Mouse (Mus musculus) activated CD4-positive, CD25-positive, alpha-beta regulatory T cell, adult 4 months (primary cell): ENCODE measurements around the gene Gars. TPM values are rescaled to one million over a fixed set of nuclear protein-coding genes. Genes with fewer than 3 reads are reported as not detected.

Experiments
- ATAC-seq: one replicate; pipeline ENCODE4 v1.8.0; 2017
- polyA plus RNA-seq, 2 experiments: library from polyadenylated mRNA; unstranded; fragments of 100-300 nt; shearing (Covaris generic); gene quantifications; one replicate each; pipeline ENCODE4 v1.2.1; 2017

The Gars gene
- polyA plus RNA-seq, 2 experiments from 2014 or later = 30.6 to 36.7 TPM

DNA sequence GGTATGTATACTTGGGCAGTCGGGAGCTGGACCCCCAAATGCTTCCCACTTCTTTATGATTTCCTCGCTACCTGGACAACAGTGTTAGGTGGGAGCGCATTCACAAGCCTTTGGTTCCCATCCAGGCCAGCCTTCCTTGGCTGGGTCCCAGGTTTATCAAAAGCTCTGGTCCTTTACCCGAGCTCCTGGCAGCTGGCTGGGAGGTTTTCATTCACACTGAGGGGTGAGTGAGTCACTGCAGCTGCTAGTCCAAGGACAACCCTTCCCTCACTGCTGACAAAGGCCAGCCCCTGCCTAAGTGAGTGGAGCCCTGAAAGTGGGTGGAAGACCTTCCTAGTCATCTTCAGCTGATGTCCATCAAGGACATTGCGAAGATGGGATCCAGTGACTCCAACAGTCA is 60.2 kb downstream of the Gars start:
- ATAC-seq = no peak

DNA sequence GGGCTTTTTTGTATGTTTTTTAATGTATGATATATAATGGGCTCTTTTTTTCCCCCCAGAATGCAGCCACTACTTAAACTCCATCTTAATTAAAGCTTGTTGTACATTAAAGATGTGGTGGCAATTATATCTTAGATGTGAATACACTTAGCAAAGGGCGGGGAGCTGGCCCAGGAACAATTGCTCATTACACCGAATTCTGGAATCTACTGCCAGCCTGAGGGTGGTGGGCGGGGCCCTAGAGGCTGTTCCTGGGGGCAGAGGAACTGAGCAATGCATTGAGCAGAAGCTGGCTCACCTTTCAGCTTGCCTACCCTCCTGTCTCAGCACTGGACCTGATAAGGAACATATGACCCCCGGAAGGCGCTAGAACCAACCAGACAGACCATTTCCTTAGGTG is 60.8 kb downstream of the Gars start:
- no peak for ATAC-seq

DNA sequence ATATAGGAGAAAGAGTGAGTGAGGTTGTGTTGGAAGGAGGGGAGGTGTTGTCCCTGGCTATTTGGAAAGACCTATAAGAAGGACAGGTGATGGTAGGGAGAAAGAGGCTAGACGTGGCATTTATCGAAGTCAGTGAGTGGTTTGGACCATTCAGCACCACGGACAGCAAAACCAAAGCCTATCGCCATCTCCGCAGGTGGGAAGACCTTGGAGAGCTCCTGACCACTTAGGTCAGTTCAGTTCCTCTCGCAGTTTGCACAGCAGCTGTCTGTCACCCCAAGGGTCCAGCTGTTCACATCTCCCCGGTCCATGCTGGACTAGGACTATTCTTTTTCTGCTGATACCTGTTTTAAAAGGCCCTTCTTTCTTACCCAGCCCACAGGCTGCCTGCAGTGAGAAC is 70.6 kb downstream of the Gars start:
- ATAC-seq = no peak

DNA sequence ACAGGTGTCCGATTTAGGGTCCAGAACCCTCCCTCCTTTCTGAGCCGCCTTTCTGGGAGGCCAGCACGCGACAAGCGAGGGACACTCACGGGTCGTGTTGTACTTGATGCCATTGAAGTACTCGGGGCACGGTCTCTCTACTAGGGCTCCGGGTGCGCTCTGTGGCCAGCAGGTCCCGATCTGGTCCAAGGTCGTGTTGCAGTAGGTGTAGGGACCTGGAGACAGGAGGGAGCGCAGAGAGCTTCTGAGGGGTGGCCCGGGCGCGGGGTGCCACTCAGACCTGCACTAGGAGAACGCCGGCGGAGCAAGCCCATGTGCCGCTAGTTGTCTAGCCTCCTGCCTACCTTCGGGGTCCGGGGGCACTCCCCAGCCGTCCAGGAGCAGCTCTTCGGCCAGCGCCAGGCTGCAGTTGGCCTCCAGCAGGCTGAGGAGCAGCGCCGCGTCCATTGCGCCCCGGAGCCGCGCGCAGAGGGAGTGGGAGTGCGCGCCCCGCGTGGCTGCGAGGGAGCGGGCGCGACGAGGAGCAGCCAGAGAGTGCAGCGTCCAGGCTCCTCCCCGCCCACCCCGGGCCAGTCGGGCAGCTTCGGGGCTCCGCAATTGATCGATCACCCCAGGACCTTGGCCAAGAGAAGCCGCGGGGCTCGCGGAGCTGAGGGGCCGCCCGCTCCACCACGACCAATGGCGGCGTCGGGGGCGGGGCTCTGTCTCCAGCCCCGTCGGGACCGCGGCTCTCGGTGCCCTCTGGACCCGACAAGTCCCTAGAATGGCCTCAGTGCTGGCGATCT is 79.7 kb downstream of the Gars start:
- ATAC-seq = no peak

DNA sequence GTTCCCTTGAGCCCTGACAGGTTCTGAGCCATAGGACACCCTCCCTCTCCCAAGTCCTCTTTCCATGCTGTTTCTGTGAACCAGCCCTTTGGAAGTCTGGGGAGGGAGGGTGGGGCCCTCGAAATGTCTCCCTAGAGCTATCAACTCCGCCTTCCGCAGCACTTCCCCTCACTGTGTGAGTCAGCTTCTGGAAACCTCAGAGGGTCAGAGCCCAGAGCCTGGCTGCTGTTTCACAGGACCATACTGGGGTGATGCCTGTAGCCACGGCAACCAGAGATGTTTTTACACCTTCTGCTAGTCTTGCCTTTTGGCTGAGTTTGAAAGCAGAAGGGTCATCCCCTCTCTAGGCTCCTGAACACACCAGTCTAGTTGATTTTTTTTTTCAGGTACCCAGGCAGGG is 85.2 kb downstream of the Gars start:
- ATAC-seq = no peak

DNA sequence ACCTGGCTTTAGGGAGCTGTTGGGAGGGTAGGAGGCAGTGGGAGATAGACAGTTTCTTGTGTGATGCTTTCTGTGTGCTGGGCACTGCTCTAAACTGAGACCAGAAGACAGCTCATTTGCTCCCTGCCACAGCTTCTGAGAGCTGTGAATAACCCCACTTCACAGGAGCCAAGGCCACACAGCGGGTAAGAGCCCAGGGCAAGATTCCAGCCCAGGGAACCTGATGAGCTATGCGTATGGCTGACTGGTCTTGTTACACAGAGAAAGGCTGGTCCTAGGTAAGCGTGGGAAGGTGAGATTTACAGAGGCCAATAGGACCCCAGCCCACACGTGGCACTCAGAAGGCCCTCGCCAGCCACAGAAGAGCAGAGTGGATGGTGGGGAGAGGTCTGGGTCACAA is 88.8 kb downstream of the Gars start:
- no peak for ATAC-seq

DNA sequence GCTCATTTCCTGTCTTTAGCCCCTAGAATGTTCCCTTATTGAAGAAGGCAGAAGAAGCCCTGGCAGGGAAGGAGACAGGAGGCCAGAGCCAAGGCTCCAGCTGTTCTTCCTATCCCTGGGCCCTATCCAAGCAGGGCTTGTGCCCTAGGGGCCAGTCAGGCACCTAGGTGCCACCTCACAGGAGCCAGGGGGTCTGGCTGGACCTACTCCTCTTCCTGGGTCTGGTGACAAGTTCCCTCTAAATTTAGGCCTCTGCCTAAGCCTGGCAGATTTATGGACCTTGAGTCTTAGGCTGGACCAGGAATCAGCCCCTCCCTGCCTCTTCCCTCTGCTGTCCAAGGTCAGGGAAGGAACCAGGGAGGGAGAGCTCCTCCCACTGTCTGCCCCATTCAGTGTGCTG is 90.6 kb downstream of the Gars start:
- ATAC-seq = no peak

Other genes starting within 250 kb of the Gars start
- 10 to 100 TPM; 19.6 to 27.1 TPM for gene Znrf2, start 221.1 kb upstream of the Gars start, polyA plus RNA-seq
- 10 to 100 TPM in 1 of 2 experiments, 1 to 10 TPM in 1; 9.7 to 12.7 TPM for gene Nod1, start 65.4 kb upstream of the Gars start, polyA plus RNA-seq
- gene Ggct, start 45.1 kb upstream of the Gars start, polyA plus RNA-seq = 10 to 100 TPM; 26.9 to 33.6 TPM
- not detected for gene Crhr2, start 95.0 kb downstream of the Gars start, polyA plus RNA-seq
- gene Inmt, start 137.0 kb downstream of the Gars start, polyA plus RNA-seq = not detected
- gene Mindy4, start 165.4 kb downstream of the Gars start, polyA plus RNA-seq = under 1 TPM in 1 of 2 experiments, not detected in 1; 0.19 TPM